Mouse (Mus musculus): ENCODE measurements around the gene 1700017D01Rik. TPM values are rescaled to one million over a fixed set of nuclear protein-coding genes. Genes with fewer than 3 reads are reported as not detected.
A peak's percentile ranks its signal among the peaks of the same experiment; 100 is the strongest.
"Not testable (repeated sequence)": the region's sequence is repeated elsewhere in the genome, so short reads cannot be mapped to it uniquely, and the experiment has no call there.

The 1700017D01Rik gene
- not detected for total RNA-seq (2021)
- long read RNA-seq, experiment 1: 0 reads
- long read RNA-seq, experiment 2: 0 reads

DNA sequence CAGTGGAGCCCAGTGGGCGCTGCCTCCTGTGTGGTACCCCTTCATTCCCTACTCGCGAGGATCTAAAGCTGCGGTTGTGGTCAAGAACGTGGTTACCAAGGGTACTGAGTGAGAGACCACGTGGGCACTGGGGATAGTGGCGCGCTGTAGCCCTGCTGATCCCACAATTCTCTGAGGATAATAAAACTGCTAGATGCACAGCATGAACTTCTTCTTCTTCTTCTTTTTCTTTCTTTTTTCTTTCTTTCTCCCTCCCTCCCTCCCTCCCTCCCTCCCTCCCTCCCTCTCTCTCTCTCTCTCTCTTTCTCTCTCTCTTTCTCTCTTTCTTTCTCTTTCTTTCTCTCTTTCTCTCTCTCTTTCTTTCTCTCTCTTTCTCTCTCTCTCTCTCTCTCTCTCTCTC is at the start of gene 1700017D01Rik:
TSS of gene 1700017D01Rik (minus strand) at position 101 of the 400 bp plus-strand sequence.
- not testable (repeated sequence) for DNase-seq (ENCODE audit: low spot score)

DNA sequence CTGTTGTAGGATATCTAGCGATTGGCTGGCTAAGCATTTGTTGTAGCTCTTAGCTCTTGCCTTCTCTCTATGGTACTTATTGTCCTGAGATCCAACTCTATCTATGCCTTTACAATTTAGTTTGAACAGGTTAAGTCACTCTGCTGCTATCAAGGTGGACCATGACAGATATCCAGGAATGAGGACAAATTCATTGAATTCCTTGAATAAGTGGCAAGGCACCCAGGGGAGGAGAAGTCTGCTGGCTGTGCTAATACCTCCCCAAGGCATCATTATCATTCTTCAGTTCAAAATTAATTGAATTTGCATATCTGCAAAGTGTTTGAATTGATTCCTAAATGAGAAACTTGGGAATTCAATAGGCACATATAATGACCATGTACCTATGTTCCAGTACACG is 46.8 kb upstream of the 1700017D01Rik start:
- no peak for DNase-seq (ENCODE audit: low spot score)

DNA sequence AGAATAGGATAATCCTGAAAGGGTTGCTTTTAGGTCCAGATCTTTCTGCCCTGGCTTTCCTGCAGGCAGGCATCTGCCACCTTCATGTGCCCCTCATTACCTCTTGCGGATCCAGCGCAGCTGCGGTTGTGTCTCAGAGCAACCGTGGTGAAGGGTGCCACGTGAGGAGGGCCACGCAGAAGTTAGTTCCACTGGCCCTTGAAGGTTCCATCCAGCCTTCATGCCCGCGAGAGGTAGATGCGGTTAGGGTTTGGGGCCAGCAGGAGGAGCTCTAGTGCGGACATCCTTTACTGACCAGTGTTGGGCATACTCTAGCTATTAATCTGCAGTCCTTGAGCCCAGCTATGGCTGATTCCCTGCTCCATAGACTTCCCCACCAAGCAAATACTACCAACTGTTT is 34.5 kb upstream of the 1700017D01Rik start, which contains the start of gene 1700025F22Rik:
TSS of gene 1700025F22Rik (minus strand) at position 149 of the 400 bp plus-strand sequence.
- no peak for DNase-seq (ENCODE audit: low spot score)

DNA sequence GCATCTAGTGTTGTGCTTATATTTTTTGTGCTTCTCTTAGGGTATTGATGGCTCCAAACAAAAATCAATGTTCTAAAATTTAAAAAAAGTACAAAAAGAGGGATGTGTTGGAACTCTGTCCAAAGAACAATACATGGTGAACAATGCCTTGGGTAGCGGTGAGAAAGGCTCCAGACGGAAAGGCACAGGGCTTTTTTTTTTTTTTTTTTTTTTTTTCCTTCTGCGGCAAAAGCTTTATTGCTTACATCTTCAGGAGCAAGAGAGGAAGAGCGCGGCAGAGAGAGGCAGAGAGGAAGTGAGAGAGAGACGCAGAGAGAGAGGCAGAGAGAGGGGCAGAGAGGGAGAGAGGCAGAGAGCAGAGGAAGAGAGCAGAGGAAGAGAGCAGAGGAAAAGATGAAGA is 27.2 kb upstream of the 1700017D01Rik start:
- not testable (repeated sequence) for DNase-seq (ENCODE audit: low spot score)

DNA sequence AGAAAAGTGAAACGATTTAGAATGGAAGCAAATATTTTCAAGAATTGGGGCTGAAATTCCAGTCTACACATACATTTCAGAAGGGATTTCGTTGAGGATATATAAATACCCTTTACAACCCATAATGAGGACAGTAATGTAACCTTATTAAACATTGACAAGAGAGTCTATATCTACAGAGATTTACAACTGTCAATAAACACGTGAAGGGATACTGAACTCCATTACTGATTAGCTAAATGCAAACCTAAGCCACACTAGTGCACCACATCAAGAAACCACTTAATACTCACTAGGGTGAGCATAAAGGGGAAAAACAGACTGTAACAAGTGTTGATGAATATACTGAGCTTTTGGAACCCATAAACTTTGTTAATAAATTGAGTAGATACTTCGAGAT is 4.7 kb upstream of the 1700017D01Rik start:
- no peak for DNase-seq (ENCODE audit: low spot score)

DNA sequence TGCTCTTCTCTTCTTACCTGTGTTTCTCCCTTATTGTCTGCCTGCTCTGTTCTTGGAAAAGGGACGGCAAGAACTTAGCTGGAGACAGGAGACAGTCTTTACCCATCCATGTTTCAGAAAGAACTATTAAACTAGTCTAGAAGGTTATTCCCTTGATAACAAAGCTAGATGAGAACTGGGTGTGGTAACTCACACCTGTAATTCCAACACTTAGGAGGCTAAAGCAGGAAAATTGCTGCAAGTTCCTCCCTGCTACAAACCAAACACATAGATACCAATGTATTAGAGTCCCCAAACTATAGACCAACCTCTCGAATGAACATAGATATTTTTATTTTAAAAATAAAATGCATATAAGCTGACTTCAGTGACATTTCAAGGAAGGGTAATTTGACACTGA is 4.2 kb upstream of the 1700017D01Rik start:
- DNase-seq (ENCODE audit: low spot score): no peak

DNA sequence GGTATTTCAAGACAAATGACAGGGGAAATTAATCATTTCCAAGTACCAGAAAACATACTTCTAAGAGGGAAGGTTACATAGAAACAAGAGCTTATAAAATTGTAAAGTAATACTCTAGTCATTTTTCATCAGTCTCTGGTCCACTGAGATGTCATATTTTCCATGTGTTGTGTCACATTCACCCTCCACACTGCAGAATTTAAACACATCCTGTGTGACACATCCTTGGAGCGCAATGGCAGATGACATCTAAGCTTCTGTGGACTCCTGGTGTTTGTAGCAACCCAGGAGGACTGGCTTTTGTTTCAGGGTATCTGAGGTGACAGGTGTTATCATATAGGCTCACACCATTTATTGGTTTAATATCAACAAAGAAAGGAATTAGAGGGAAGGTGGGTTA is 974 bp downstream of the 1700017D01Rik start:
- no peak for DNase-seq (ENCODE audit: low spot score)

DNA sequence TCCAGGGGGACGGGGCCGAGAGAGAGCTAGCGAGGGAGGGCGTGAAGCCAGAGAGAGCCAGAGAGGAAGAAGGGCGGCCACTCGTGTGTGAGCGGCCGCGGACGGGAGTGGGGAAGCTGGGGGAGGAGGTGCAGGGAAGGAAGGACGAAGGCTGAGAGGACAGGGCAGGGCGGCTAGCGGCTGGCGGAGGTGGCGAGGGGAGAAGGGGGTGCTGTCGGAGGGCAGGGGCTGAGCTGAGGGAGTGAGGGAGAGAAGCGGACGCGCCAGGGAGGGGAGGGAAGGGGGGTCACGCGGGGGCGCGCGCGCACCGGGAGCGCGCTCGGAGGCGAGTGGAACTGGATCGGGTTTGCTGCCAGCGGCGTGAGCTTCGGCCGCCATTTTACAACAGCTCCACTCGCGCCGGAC is 9.7 kb downstream of the 1700017D01Rik start:
- DNase-seq (ENCODE audit: low spot score): peak; percentile 3

DNA sequence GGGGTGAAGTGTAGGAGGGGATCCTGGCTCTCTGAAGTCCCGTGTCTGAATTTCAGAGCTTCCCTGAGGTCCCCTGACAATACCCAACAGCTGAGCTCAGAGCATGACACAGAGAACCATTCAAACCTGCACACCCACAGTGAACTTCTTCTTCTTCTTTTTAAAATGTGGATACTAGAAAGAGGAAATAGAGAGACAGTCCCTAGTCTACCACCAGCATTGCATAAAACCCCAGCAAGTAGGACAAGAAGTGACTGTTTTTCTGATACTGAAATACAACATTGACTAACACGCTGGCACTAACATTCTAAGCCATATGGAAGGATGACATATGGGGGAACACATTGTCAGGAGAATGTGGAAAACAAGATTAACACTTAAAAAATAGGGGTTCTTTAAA is 11.3 kb downstream of the 1700017D01Rik start:
- DNase-seq (ENCODE audit: low spot score): no peak

DNA sequence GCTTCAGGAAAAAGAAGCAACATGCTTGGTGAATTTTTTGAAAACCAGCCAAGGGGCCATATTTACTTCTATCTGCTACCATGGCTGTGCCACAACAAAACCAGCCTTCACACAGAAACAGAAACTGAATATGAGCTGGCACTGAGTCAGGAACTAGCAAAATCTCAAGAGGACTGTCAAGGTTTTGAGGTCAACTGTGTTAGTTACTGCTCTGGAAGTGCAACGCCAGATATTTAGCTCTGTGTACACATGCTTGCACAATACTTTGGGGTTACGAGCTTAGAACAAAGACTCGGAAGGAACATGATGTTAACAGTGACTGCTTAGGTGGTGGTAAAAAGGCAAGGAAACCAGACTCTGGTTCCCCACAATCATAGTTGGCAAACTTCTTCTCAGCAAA is 22.9 kb downstream of the 1700017D01Rik start:
- DNase-seq (ENCODE audit: low spot score): peak; percentile 70

DNA sequence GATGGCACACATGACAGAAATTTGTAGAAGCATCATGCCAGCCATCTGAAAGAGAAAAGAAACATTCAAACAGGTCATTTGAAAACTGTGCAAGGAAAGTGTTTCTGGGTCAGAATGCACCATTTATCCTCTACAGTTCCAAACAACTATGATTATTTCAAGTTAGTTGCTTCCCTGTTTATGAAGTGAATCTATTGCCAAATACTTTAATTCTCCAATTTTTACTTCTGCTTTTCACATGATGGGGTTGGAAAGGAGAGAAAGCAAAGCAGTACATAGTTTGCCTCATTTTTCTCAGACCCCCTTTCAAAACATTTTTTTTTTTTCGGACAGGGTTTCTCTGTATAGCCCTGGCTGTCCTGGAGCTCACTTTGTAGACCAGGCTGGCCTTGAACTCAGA is 28.8 kb downstream of the 1700017D01Rik start:
- DNase-seq (ENCODE audit: low spot score): no peak

DNA sequence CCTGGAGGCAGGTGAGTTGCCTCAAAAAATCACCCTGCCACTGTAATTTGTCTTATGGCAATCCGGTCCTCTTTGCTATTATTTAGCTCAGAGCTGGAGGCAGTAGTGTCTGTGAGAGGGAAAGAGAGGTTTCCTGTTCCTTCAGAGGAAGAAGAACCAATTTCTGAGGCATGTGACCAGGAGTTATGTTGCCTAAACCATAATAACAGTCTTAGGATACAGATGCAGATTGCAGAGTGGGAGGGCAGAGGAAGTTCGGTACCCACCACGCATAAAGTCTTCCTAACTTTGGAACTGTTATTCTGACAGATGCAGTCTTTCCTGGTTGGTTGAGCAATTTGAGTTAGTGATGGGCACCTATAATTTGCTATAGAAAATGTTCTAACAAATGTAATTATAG is 32.3 kb downstream of the 1700017D01Rik start:
- no peak for DNase-seq (ENCODE audit: low spot score)

DNA sequence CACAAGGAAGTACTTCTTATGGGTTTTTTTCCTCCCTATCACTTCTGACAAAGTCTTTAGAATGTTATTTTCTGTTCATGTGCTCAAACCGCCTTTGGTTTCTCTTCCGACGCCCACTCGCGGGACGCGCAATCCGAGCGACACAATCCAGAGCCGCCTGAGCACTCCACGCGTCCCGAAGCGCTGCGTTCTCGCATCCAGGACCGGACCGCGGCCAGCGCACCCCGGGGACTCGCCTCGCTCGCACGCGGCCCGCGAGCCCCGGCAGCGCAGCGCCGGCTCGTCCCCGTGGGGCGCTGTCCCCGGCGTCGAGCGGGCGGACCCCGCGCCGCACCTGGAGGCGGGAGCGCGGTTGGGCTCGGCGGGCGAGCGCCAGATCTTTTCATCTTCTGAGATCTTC is 38.5 kb downstream of the 1700017D01Rik start:
- not testable (repeated sequence) for DNase-seq (ENCODE audit: low spot score)

DNA sequence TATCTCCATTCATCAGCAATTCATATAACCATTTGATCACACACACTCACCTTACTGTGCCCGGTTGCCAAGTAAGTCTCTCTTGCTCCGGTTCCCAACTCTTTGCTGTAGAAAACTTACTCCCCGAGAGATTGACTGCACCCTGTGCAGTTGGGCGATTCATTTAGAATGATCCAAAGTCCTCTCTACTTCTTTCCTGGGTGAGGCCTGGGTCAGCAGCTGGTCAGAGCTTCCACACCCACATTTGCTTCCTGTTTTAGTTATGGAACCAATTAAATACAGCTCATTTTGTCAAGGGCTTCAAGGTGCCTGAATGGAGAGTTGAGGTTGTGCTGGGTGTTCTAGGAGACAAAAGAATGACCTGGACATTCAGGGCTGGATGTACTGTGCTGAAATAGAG is 49.7 kb downstream of the 1700017D01Rik start, which contains the start of gene Ms4a8a:
TSS of gene Ms4a8a (minus strand) at position 169 of the 400 bp plus-strand sequence.
- no peak for DNase-seq (ENCODE audit: low spot score)

DNA sequence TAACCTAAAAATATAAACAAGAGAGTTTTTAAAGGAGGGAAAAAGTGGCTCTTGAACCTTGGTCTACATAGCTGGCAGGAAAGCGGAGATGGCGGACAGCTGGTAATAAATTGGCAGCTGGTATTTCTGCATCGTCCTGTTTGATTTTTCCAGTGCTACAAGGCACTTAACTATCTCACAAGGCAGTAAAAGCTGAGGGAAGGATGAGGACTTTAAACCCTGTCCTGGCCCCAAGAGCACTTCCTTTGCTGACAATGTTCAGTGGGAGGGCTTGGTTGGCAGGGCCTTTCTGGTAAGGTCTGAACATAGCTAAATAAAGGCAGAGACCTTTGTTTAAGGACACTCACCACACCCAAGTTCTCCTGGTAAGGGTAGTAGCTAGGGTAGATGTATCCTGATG is 60.3 kb downstream of the 1700017D01Rik start:
- no peak for DNase-seq (ENCODE audit: low spot score)

DNA sequence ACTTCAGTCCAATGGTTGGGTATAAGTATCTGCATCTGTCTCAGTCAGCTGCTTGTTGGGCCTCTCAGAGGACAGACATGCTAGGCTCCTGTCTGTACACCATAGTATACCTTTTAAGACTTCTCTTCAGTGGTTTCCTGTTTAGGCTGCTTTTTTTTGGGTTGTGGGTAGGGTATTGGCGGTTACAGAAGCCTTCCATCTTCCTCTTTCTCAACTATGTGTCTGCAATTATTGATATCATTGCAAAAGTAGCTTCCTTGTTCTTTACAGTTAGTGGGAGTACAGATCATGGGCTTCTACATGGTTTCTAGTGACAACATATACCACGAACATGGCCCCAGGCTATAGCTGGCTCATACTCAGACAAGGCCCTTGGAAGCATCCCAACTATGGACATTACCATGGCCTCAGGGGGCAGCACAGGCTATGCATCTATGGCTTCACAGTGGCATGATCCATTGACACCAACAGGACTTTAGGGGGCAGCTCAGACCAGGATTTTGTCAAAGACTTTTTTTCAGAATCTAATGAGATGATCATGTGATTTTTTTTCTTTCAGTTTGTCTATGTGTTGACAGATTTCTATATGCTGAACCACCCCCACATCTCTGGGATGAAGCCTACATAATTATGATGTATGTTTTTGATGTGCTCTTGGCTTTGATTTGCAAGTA is 65.3 kb downstream of the 1700017D01Rik start:
- no peak for DNase-seq (ENCODE audit: low spot score)

DNA sequence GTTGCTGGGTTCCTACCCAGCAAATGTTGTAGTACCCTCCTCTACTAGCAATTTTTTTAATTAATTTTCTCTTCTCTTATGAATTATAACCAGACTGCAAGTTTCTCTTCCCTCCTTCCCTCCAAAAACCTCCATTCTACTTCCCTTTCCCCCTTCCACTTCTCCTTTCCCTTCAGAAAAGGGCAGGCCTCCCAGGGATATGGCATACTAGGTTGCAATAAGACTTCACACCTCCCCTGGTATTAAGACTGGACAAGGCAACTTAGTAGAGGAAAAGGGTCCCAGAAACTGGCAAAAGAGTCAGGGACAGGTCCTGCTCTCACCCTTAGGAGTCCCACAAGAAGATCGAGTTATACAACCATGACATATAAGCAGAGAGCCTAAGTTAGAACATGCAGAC is 69.8 kb downstream of the 1700017D01Rik start:
- DNase-seq (ENCODE audit: low spot score): no peak

DNA sequence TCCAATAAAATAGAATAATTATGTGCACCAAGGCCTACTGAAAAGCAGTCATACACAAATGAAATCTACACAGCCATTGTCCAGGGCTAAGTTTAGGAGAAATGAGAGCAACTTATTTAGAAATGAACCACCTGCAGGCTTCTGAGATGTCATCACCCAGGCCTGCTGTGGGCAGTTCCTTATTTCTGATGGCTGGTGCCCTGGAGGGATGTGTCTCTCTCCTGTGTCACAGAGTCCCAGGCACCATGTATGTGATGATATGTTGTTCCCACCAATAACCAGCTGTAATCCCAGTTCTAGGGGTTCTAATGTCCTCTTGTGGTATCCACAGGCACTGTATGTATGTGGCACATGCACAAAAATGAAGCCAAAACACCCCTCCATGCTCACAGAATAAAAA is 70.7 kb downstream of the 1700017D01Rik start:
- no peak for DNase-seq (ENCODE audit: low spot score)

DNA sequence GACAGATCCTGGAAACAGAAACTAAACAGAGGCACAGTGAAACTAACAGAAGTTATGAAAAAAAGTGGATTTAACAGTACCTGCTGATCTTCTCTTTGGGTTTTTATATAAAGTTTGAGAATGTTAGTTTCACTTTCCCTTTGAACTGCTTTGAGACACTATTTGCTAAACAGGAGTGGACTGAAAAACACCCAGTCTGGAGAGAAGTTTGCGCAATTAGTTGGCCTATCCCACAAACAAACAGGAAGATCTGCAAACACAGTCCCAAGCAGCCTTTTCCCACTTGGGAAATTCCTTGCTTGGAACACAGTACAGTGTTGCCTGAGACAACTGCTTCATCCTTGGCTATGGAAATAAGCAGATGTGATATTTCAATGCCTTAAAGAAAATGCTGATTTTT is 75.0 kb downstream of the 1700017D01Rik start:
- DNase-seq (ENCODE audit: low spot score): peak; percentile 65

DNA sequence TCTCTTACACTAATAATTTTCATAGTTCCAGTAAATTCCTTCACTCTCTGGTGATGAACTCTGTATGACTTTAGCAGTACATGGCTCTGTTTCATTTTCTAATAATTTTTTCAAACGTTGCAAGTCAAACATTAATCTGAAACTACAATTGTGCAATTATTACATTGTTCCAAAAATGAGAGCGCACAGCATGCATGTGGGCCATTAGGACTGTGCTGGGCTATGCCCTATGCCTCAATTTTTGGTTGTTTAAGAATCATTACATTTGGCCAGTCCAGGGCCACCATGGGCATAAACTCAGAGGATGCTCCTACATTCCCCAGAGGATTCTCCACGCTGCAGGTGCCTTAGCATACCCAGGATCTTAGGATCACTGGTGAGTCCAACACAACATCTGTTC is 77.4 kb downstream of the 1700017D01Rik start:
- no peak for DNase-seq (ENCODE audit: low spot score)

DNA sequence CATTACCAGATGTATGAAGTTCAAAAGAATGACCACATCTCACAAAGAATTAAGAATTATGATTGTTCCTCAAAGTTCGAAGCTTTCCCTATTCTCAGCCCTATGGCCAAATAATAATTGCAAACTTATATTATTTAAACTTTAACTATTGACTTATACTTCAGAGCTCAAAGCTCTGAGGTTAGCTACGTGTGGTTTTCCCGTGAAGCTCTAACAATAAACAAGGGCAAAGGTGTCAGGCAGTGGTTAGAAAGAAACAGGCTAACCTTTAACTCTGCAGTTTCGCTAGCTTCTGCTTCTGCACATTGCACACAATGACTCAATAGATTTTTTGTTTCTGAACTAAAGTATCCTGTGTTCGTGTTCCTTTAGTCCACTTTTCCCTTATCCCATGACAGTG is 77.8 kb downstream of the 1700017D01Rik start:
- no peak for DNase-seq (ENCODE audit: low spot score)

DNA sequence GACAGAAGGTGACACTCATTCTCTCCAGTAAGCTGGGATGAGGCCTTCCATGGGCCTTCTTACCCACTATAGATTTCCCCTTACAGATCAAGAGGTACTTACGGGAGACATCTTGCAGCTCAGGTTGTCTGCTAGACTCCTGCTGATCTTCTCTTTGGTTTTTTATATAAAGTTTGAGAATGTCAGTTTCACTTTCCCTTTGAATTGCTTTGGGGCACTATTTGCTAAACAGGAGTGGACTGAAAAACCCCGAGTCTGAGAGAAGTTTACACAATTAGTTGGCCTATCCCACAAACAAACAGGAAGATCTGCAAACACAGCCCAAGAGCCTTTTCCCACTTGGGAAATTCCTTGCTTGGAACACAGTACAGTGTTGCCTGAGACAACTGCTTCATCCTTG is 80.4 kb downstream of the 1700017D01Rik start:
- no peak for DNase-seq (ENCODE audit: low spot score)

DNA sequence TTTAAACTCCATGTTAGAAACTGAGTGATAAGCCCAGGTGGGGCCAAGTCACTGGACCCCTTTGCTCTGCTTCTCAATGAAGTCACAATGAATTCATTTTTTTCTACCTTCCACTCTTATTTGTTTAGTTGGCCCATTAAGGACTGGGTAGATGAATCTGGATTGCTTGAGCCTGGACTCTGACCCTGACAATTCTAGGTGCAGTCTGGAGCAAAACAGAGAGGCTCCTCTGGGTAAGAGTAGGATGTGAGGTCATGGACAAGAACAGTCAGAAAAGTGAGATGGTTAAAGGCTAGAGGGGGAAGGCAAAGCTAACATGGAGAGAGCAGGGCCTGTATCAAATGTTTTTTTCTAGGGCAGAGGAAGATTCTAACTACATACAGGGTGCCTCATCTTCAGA is 81.2 kb downstream of the 1700017D01Rik start:
- DNase-seq (ENCODE audit: low spot score): no peak

DNA sequence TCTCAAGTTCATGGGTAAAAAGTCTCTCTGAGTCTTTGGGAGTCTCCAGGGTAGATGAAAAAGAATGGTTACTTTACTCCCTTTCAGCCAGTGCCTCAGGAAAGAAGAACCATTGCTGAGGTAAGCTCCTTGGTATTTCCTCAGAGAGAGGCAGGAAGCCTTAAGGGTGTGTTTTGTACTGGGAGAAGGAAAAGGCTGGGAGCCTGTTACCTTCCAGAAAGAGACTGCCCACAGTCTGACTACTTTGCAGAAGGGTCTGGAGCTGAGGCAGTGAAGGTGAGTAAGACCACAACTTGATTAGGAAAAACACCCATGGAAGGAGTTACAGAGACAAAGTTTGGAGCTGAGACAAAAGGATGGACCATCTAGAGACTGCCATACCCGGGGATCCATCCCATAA is 82.2 kb downstream of the 1700017D01Rik start:
- DNase-seq (ENCODE audit: low spot score): no peak
